Mouse (Mus musculus): Measurements from ENCODE around the gene Magel2. TPM values are rescaled to one million over a fixed set of nuclear protein-coding genes. Genes with fewer than 3 reads are reported as not detected.
A peak's percentile ranks its signal among the peaks of the same experiment; 100 is the strongest.

Magel2 gene
- polyA plus RNA-seq, 1 experiment from 2014 or later = 0.15 TPM

- Histone ChIP-seq H3K4me3 (replicated peaks) (no peak overlapping the region), H3K36me3 (replicated peaks) (no peaks in the 10 kb centered on the region), H3K4me1 (replicated peaks) (no peaks in the 10 kb centered on the region), H3K4me2 (no peak overlapping the region), H3K27ac (replicated peaks) (no peak overlapping the region), H3K27me3 (0 out of 2 replicates have a peak, but pooled peaks cover under 1% of the 10 kb centered on the region), H3K9ac (no peak overlapping the region), H3K9me3 (replicated peaks) (no peaks in the 10 kb centered on the region)
- 3% methylated on average over 2 of the region's 2 CpGs for WGBS (ENCODE audit: insufficient replicate concordance)
- ATAC-seq (ENCODE audit: insufficient read depth) = no peak
Measured at GRCm38 (mm10) chr7:62382391-62382790, 5.6 kb downstream of the Magel2 start.

- no peak overlapping the region for H3K27ac ChIP-seq (replicated peaks)
- ATAC-seq (ENCODE audit: insufficient read depth) = no peak
Measured at GRCm38 (mm10) chr7:62388291-62388690, 11.5 kb downstream of the Magel2 start.

GRCm38 (mm10) chr7:62392202-62392601, 15.4 kb downstream of the Magel2 start:
- Histone ChIP-seq H3K36me3 (replicated peaks) (no peaks in the 10 kb centered on the region), H3K27me3 (no peaks in the 10 kb centered on the region), H3K4me3 (replicated peaks) (no peak overlapping the region), H3K4me2 (no peak overlapping the region), H3K9ac (no peak overlapping the region), H3K4me1 (replicated peaks) (no peaks in the 10 kb centered on the region), H3K27ac (replicated peaks) (no peak overlapping the region), H3K9me3 (replicated peaks) (no peaks in the 10 kb centered on the region)
- no peak for ATAC-seq (ENCODE audit: insufficient read depth)
- WGBS (ENCODE audit: insufficient replicate concordance) = 35% methylated on average over 1 of the region's 1 CpGs

More at GRCm38 (mm10) chr7:62388291-62388690, 11.5 kb downstream of the Magel2 start:
- WGBS (ENCODE audit: insufficient replicate concordance) = 37% methylated on average over 4 of the region's 4 CpGs
- Histone ChIP-seq H3K9me3 (replicated peaks) (no peaks in the 10 kb centered on the region), H3K9ac (no peak overlapping the region), H3K27me3 (no peaks in the 10 kb centered on the region), H3K4me1 (replicated peaks) (no peaks in the 10 kb centered on the region), H3K4me3 (replicated peaks) (no peak overlapping the region), H3K36me3 (replicated peaks) (no peaks in the 10 kb centered on the region), H3K4me2 (no peak overlapping the region)

GRCm38 (mm10) chr7:62406573-62407050, 29.8 kb downstream of the Magel2 start:
- no peak overlapping the region for H3K4me2 ChIP-seq
- 45% methylated on average over 19 of the region's 19 CpGs for WGBS (ENCODE audit: insufficient replicate concordance)
- no peak overlapping the region for H3K4me3 ChIP-seq (replicated peaks)
- no peak overlapping the region for H3K9ac ChIP-seq
- ATAC-seq (ENCODE audit: insufficient read depth) = no peak
- no peaks in the 10 kb centered on the region for H3K4me1 ChIP-seq (replicated peaks)
- no peak overlapping the region for H3K27ac ChIP-seq (replicated peaks)
- no peaks in the 10 kb centered on the region for H3K27me3 ChIP-seq
- no peaks in the 10 kb centered on the region for H3K36me3 ChIP-seq (replicated peaks)
- no peaks in the 10 kb centered on the region for H3K9me3 ChIP-seq (replicated peaks)

GRCm38 (mm10) chr7:62407803-62408202, 31.0 kb downstream of the Magel2 start:
- Histone ChIP-seq H3K4me3 (replicated peaks) (no peak overlapping the region), H3K36me3 (replicated peaks) (no peaks in the 10 kb centered on the region), H3K4me1 (replicated peaks) (no peaks in the 10 kb centered on the region), H3K4me2 (no peak overlapping the region), H3K27ac (replicated peaks) (no peak overlapping the region), H3K27me3 (no peaks in the 10 kb centered on the region), H3K9ac (no peak overlapping the region), H3K9me3 (replicated peaks) (no peaks in the 10 kb centered on the region)
- WGBS (ENCODE audit: insufficient replicate concordance) = 50% methylated on average over 3 of the region's 3 CpGs
- no peak for ATAC-seq (ENCODE audit: insufficient read depth)

- H3K9ac ChIP-seq = no peak overlapping the region
- no peak for ATAC-seq (ENCODE audit: insufficient read depth)
- H3K9me3 ChIP-seq (replicated peaks) = no peaks in the 10 kb centered on the region
- H3K4me3 ChIP-seq (replicated peaks) = no peak overlapping the region
- H3K27ac ChIP-seq (replicated peaks) = no peak overlapping the region
- WGBS (ENCODE audit: insufficient replicate concordance) = 49% methylated on average over 1 of the region's 1 CpGs
- 0 out of 2 replicates have a peak, but pooled peaks cover 2% of the 10 kb centered on the region for H3K4me1 ChIP-seq (replicated peaks)
- H3K36me3 ChIP-seq (replicated peaks) = no peaks in the 10 kb centered on the region
- H3K4me2 ChIP-seq = no peak overlapping the region
- H3K27me3 ChIP-seq = no peaks in the 10 kb centered on the region
Measured at GRCm38 (mm10) chr7:62415222-62415621, 38.4 kb downstream of the Magel2 start.

- H3K4me1 ChIP-seq (replicated peaks) = 0 out of 2 replicates have a peak, but pooled peaks cover 2% of the 10 kb centered on the region
- no peak for ATAC-seq (ENCODE audit: insufficient read depth)
- no peak overlapping the region for H3K4me3 ChIP-seq (replicated peaks)
- no peaks in the 10 kb centered on the region for H3K36me3 ChIP-seq (replicated peaks)
- H3K4me2 ChIP-seq = no peak overlapping the region
- H3K9ac ChIP-seq = no peak overlapping the region
- H3K9me3 ChIP-seq (replicated peaks) = no peaks in the 10 kb centered on the region
- no peak overlapping the region for H3K27ac ChIP-seq (replicated peaks)
- H3K27me3 ChIP-seq = no peaks in the 10 kb centered on the region
Measured at GRCm38 (mm10) chr7:62416173-62416572, 39.4 kb downstream of the Magel2 start.

GRCm38 (mm10) chr7:62418346-62418745, 41.5 kb downstream of the Magel2 start:
- ATAC-seq (ENCODE audit: insufficient read depth) = no peak
- 0 out of 2 replicates have a peak, but pooled peaks cover 2% of the 10 kb centered on the region for H3K4me1 ChIP-seq (replicated peaks)
- H3K4me2 ChIP-seq = no peak overlapping the region
- no peak overlapping the region for H3K9ac ChIP-seq
- no peaks in the 10 kb centered on the region for H3K36me3 ChIP-seq (replicated peaks)
- 68% methylated on average over 9 of the region's 9 CpGs for WGBS (ENCODE audit: insufficient replicate concordance)
- H3K4me3 ChIP-seq (replicated peaks) = no peak overlapping the region
- H3K27ac ChIP-seq (replicated peaks) = no peak overlapping the region
- no peaks in the 10 kb centered on the region for H3K9me3 ChIP-seq (replicated peaks)
- no peaks in the 10 kb centered on the region for H3K27me3 ChIP-seq

GRCm38 (mm10) chr7:62419105-62419492, 42.3 kb downstream of the Magel2 start:
- no peak for ATAC-seq (ENCODE audit: insufficient read depth)
- H3K9me3 ChIP-seq (replicated peaks) = no peaks in the 10 kb centered on the region
- 63% methylated on average over 17 of the region's 17 CpGs for WGBS (ENCODE audit: insufficient replicate concordance)
- H3K9ac ChIP-seq = no peak overlapping the region
- H3K27ac ChIP-seq (replicated peaks) = no peak overlapping the region
- peak overlapping the region; percentile 69 for H3K4me2 ChIP-seq
- H3K27me3 ChIP-seq = no peaks in the 10 kb centered on the region
- peak overlapping the region; percentile 58 for H3K4me3 ChIP-seq (replicated peaks)
- H3K4me1 ChIP-seq (replicated peaks) = 0 out of 2 replicates have a peak, but pooled peaks cover 2% of the 10 kb centered on the region
- H3K36me3 ChIP-seq (replicated peaks) = no peaks in the 10 kb centered on the region

- no peaks in the 10 kb centered on the region for H3K27me3 ChIP-seq
- 0 out of 2 replicates have a peak, but pooled peaks have one; percentile 18 for ATAC-seq (ENCODE audit: insufficient read depth)
- no peaks in the 10 kb centered on the region for H3K36me3 ChIP-seq (replicated peaks)
- H3K9ac ChIP-seq = no peak within 1 kb of the TSS
- peak within 1 kb of the TSS; percentile 58 for H3K4me3 ChIP-seq (replicated peaks)
- H3K27ac ChIP-seq (replicated peaks) = no peak within 1 kb of the TSS
- 22% methylated on average over 49 of the region's 49 CpGs for WGBS (ENCODE audit: insufficient replicate concordance)
- peak within 1 kb of the TSS; percentile 69 for H3K4me2 ChIP-seq
- no peaks in the 10 kb centered on the region for H3K9me3 ChIP-seq (replicated peaks)
- 0 out of 2 replicates have a peak, but pooled peaks cover 2% of the 10 kb centered on the region for H3K4me1 ChIP-seq (replicated peaks)
Measured at GRCm38 (mm10) chr7:62419493-62420360, 42.9 kb downstream of the Magel2 start, which contains the start of gene Mkrn3. Mkrn3 (minus strand) TSS chr7:62420139.

- 61% methylated on average over 6 of the region's 6 CpGs for WGBS (ENCODE audit: insufficient replicate concordance)
- ATAC-seq (ENCODE audit: insufficient read depth) = no peak
- H3K27ac ChIP-seq (replicated peaks) = no peak overlapping the region
- no peak overlapping the region for H3K9ac ChIP-seq
- H3K36me3 ChIP-seq (replicated peaks) = no peaks in the 10 kb centered on the region
- no peaks in the 10 kb centered on the region for H3K9me3 ChIP-seq (replicated peaks)
- H3K4me3 ChIP-seq (replicated peaks) = no peak overlapping the region
- H3K4me1 ChIP-seq (replicated peaks) = 0 out of 2 replicates have a peak, but pooled peaks cover 2% of the 10 kb centered on the region
- H3K4me2 ChIP-seq = no peak overlapping the region
- H3K27me3 ChIP-seq = no peaks in the 10 kb centered on the region
Measured at GRCm38 (mm10) chr7:62420566-62420965, 43.8 kb downstream of the Magel2 start.
